Mouse (Mus musculus): ENCODE data around the gene Rab1b.
"Not testable (repeated sequence)": the region's sequence is repeated elsewhere in the genome, so short reads cannot be mapped to it uniquely, and the experiment has no call there.

Rab1b gene

DNA sequence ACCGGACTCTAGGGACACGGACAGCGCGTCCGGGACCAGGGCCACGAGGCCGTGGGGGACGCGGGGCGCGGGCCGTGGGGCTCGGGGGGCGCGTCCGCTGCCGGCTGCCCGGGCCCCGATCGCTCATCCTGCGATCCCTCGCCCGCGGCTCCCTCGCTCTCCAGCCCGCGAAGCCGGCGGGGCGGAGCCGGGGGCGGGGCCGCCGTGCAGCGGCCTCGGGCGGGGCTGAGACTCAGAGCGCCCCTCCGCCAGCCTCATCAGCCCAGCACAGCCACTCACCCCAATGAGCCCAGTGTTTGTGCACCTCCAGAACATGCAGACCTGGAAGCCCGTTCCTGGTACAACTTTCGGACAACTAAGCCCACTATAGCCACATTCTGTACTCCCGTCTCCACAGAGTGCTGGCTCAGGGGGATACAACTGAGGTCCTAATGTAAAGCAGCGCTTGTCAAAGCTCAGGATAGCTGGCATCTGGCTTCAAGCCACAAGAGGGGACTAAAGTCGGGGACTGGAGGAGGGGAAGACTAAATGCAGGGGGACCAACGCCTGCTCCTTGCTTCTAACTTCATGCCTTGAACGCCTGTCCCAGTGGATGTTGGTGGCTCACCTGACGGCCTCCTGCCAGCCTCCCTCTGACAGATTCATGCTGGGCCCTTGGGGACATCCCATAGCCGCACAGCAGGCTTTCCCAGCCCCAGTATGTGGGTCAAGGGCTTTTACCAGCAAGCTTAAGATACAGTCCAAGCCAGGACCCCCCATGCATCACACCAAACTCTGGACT, 8.3 kb downstream of the Rab1b start, which contains the start of gene Cnih2:
Cnih2 (minus strand) TSS at position 159 of the 781 bp plus-strand sequence.
- DNase-seq (ENCODE audit: extremely low spot score, low read depth, low spot score), result no peak

DNA sequence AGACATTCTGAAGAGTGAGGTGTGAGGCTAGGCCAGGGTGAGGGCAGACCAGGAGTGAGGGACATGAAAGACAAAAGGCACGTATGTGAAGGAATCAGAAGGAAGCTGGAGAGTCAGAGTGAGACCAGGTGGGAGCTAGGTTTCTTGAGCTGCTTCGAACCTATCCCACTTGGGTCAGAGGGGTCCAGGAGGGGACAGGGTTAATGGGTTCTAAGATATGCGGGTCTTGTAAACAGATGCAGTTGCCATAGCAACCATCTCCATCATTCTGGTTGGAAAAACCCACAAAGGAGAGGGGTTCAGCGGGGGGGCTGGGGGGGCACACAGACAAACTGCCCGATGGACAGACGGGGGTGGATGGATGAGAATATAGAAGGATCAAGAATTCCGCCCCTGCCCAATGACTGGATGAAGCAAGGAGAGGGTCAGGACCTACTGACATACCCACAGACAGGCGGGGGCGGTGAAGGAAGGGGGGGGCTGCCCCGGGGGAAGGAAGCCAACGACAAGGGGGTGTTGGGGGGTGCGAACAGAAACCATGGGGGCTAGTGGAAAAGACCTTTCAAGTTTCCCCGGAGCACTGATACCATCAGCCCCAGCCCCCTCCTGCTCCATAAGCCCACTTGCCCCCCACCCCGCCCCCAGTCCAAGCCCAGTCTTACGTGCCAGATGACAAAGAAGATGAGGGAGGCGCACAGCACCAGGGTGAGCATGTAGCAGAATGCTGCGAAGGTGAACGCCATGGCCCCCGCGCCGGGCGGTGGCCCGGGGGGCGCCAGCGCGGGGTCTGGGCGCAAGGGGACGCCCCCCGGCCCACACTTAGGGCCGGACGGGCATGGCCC, 9.1 kb downstream of the Rab1b start:
- no peak for DNase-seq (ENCODE audit: extremely low spot score, low read depth, low spot score)

DNA sequence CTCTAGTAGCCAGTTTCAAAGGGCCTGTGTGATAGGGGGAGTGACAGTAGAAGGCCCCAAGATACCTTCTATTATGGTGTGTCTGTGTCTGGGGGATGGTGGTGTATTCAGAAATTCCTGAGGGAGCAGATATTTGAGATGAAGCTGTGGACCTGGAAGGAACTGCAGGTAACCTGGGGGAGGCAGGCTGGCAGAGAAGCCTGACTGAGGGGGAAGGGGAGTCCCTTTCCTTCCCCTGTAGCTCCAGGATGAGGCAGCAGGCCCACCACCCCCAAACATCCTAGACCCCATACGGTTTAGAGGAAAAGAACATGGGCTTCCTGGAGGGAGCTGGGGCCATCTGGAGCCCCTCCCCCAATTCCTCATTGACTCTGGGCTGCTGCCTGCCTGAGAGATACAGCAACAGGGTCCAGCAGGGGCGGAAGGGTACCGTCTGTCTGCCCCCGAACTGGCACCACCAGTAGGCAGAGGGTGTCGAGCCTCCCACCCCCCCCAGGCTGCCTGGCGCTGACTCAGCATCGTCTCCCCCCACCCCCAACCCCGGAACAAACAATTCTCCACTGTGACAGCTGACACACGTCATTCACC, 10.9 kb downstream of the Rab1b start:
- no peak for DNase-seq (ENCODE audit: extremely low spot score, low read depth, low spot score)

DNA sequence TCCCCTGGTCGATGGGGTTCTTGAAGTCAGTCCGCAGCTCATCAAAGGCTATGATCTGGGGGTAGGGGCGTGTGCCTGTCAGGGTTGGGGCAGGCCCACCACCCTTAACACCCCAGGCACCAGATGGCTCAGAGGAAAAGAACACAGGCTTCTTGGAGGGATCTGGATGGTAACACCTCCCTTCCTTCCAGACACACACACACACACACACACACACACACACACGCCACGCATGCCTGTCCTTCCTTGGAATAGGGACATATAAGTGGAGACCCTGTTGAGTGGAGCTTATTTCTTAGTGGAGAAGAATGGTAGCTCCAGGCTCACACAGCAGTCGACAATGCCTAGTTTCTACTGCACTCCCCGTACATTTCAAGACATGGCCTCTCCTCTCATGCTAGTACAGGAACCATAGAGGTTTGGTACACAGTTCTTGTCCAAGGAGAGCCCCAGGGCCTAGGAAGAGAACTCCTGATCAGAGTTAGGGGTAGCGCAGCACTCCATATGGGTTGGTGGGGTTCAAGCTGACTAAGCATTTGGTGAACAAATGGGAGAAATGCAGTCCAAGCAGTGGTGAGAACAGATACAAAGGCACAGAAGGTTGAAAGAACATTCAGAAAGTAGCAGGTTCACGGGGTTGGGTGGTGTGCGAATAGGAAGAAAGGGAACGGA, 12.0 kb downstream of the Rab1b start:
- no peak for DNase-seq (ENCODE audit: extremely low spot score, low read depth, low spot score)

- no peak for DNase-seq (ENCODE audit: extremely low spot score, low read depth, low spot score)
Observed at GRCm38 (mm10) chr19:5094243-5094632, 12.6 kb downstream of the Rab1b start.

DNA sequence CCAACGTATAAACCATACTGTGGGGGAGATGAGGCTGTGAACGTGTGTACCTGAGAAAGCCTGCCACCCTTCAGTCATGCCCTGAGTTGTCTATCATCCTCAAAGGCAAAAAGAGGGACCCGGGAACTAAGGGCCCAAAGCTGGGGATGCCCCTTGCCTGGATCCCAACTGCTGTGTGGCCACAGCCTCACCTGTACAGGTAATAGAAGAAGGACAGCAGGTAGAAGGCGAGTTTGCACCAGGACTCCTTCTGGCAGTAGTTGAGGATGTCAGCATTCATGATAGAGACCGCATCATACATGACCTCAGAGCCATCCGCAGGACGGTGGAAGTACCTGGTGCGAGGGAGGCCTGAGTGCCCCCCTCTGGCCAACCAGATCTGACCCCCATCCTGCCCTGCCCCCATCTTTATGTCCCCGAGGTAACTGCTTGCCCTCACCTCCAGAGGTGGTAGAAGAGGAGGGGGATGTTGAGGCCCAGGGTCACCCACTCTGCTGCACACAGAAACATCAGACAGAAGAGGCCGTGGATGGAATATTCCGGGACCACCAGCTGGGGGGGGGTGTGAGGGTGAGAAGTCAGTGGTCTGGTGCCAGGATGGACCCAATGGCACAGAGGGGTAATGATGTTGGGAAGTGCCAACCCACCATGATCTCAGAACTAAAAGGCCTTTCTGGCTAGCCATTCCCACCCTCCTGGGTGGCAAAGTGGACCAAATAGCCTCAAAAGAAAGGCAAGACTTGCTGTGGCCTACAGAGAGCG, 13.2 kb downstream of the Rab1b start:
- no peak for DNase-seq (ENCODE audit: extremely low spot score, low read depth, low spot score)

DNA sequence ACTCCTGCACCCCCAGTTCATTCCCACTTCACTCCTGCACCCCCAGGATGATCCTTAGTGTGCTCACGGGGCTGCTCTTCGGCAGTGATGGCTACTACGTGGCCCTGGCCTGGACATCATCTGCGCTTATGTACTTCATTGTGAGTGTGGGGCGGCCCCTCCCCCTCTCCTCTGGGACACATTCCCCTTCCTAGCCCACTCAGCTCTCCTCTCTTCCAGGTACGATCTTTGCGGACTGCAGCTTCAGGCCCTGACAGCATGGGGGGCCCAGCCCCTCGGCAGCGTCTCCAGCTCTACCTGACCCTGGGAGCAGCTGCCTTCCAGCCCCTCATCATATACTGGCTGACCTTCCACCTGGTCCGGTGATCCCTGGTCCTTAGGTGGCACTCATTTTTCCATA, 14.8 kb downstream of the Rab1b start:
- no peak for DNase-seq (ENCODE audit: extremely low spot score, low read depth, low spot score)

DNA sequence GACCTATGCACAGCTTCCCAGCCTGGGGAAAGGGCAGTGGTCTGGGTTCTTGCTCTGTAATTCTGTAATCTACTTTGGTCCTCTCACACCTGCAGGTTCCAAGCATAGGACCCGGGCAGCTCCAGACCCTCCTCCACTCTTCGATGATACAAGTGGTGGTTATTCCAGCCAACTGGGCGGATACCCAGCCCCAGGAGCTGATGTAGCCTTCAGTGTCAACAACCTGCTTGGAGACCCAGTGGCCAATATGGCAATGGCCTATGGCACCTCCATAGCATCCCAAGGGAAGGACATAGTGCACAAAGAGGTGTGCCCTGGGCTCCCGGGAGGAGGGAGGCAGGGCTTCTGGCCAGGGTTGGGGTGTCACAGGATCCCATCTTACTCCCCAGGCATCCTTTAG, 17.5 kb downstream of the Rab1b start:
- DNase-seq (ENCODE audit: extremely low spot score, low read depth, low spot score), result no peak

DNA sequence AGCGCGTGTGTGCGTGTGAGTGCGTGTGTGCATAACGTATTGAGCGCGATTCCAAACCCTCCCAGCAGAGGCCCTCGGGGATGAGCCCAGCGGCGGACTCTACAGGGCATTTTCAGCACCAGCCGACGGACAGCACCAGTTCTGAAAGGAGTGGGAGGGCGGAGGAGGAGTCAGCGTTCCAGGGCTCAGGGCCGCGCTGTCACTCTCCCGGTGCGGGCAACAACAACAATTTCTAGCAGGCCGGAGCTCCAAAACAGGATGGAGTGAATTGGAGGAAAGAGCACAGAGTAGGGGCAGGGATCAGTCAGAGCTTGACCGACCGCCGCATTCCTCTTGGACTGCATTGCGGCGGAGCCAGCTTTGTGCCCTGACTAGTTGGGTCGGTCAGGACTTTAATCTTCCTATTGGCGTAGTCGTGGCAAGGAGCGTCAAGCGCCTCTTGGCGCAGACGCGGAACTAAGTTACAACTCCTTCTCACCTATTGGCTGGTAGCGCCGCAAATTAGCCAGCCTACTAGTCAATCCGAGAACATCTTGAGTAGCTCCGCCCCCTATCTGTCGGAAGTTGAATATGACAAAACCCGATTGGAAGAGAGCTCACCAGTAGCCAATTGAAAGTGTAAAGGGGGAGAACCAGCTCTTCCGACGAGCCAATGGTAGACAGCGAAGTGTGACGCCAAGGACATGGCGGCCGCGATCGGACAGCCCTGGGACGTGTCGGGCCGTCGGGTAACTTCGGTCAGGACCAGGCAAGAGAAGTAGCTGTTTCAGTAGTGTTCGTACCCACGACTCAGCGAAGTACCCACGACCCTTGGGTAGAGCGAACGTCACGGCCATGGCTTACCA, 18.8 kb downstream of the Rab1b start, which contains the start of gene Yif1a:
Yif1a (plus strand) TSS at position 655 of the 845 bp plus-strand sequence.
- peak; percentile 97 for DNase-seq (ENCODE audit: extremely low spot score, low read depth, low spot score)

GRCm38 (mm10) chr19:5086533-5086932, 20.3 kb downstream of the Rab1b start:
- not testable (repeated sequence) for DNase-seq (ENCODE audit: extremely low spot score, low read depth, low spot score)

- no peak for DNase-seq (ENCODE audit: extremely low spot score, low read depth, low spot score)
Observed at GRCm38 (mm10) chr19:5085145-5085863, 21.6 kb downstream of the Rab1b start, which contains the start of gene Tmem151a. Gene Tmem151a (minus strand): TSS chr19:5085531.

DNA sequence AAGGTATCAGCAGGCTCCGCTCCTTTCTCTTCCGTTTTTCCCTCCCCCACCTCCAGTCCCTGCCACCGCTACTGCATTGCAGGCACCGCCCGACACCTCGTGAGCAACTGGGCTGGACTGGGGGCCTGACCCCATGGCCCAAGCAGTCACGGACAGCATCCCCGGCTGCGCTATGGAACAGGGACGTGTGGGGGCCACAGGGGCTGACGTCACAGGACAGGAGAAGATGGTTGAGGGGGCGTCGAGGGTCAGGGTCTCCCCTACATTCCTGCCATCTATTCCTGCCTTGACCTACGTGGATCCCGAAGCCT, 22.1 kb downstream of the Rab1b start:
- DNase-seq (ENCODE audit: extremely low spot score, low read depth, low spot score), result no peak

DNA sequence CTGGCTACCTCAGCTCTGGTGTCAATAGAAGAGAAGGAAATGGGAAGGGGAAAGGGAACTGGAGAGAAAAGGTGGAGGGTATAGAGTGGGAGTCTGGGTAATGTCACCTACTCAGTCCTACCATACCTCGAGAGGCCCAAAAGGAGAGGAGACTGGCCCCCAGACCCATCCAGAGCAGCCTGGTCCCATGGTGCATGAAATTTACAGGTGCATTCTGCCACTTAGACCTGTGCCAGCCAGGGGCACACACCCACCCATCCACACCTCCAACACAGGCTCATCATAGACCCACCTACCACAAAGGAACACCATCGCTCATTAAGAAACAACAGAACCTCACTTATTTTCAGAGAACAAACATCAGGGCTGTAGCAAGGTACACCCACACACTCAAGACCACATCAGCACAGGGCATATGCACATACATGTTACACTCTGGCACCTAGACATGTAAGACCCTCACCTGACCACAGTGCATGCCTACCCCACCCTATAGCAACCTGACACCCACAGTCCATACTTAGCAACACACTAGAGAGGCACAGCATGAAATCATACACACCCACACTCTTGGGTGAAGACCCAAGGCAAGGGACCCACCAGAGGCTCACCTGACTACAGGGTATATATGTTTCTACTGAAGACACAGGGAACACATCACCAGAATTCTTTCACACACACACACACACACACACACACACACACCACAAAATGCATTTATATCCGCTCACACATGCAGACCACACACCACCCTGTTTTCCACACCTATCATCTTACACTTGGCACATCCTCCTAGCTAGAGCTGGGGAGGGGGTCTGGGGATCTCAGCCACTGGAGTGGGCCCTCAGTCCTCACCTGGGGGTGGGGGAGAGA, 22.7 kb downstream of the Rab1b start:
- DNase-seq (ENCODE audit: extremely low spot score, low read depth, low spot score), result no peak

DNA sequence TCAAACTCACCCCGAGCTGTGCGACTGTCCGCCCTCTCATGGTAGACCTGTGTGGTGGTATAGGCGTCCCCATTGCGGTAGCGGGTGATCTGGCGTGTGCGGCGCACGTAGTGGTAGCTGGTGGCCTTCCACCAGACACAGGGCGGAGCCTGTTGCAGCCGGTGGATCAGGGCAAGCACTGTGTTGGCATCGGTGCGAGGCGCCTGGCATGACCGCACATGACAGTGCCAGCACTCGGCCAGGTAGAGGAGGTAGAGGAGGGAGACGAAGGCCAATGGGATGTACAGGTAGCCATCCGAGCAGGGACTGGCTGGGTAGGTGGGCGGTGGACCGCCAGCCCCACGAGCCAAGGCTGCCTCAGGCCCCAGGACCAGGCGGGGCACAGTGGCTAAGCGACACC, 24.3 kb downstream of the Rab1b start:
- DNase-seq (ENCODE audit: extremely low spot score, low read depth, low spot score), result no peak

GRCm38 (mm10) chr19:5082005-5082404, 24.9 kb downstream of the Rab1b start:
- DNase-seq (ENCODE audit: extremely low spot score, low read depth, low spot score), result no peak

GRCm38 (mm10) chr19:5079279-5079678, 27.6 kb downstream of the Rab1b start:
- no peak for DNase-seq (ENCODE audit: extremely low spot score, low read depth, low spot score)

DNA sequence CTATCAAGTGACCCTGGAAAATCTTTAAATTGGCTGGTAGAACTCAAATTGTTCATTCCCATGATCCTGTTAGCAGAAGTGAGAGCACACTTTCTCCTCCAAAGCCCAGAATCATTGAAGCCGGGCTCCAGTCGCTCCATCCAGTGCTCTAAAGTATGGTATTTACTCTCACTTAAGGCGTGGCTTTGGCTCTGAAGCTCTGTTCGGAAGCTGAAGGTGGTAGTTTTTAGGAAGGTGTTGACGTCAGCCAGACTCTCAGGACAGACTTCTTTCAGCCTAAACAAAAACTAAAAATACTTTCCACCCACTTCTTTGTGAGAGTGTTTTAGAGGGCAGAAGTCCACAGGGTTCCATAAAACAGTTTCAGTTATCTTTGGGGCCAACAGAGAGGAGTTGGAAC, 33.4 kb downstream of the Rab1b start:
- no peak for DNase-seq (ENCODE audit: extremely low spot score, low read depth, low spot score)

- DNase-seq (ENCODE audit: extremely low spot score, low read depth, low spot score), result no peak
Observed at GRCm38 (mm10) chr19:5073028-5073427, 33.8 kb downstream of the Rab1b start.

All from hindlimb bud, embryonic 11.5 days (tissue).